Mouse (Mus musculus): ENCODE results near the gene Gja8.

Gja8 gene

DNA sequence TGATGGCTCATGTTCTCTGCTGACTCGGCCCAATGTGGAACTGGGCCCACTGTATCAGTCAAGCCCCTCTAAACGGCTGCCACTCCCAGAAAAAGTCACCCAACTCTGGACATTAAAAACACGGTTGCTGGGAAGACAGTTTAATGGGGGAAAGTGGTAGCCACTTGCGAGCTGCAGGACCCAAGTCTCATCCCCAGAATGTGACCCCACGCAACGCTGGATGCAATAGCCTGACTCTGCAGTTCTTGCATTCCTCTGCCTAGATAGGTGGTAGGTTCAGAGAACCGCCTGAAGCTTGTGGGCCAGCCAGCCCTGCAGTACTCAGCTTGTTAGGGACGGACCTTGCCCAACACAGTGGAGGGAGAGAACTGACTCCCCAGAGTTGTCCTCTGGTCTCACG lies 46.3 kb downstream of the Gja8 start:
- no peak for DNase-seq (ENCODE audit: low spot score)

- DNase-seq (ENCODE audit: low spot score), result no peak
Measured at GRCm38 (mm10) chr3:96874808-96875571, 50.8 kb downstream of the Gja8 start.

- DNase-seq (ENCODE audit: low spot score), result no peak
Measured at GRCm38 (mm10) chr3:96872501-96872900, 53.3 kb downstream of the Gja8 start.

GRCm38 (mm10) chr3:96871070-96871469 lies 54.8 kb downstream of the Gja8 start:
- DNase-seq (ENCODE audit: low spot score), result no peak

DNA sequence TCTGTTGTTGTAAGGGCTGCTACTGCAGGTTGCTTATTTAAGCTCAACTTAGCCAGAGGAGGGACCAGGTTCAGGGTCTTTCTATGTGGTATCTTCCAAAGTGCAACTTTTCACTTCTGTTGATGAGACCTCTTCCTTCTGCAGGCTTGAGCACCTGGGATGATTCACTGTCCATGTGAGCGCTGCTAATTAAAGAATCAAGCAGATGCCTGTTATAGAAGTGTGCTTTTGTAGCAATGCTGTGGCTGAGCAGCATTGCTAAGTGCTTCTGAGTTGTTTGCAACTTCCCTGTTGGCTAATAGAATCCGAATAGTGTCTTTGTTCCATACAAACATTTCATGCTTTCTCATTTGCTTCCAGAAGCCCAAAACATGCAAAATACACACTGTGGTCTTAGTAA lies 55.5 kb downstream of the Gja8 start:
- DNase-seq (ENCODE audit: low spot score), result no peak

DNA sequence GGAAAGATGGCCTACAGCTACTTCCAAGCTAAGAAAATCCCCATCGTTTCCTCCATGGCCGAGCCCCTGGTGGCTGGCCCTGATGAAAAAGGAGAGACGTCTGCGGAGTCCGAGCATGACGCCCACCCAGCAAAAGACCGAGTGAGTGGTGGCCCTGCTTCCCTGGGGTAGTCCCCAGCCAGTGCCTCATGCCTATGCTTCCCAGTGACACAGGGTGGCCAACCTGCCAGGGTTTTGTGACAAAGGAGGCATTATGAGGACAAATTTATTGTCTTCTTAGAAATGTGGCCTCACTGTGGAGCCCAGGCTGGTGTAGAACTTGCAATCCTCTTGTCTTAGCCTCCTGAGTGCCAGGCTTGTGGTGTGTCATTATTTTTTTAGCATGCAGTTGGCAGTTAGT lies 56.7 kb downstream of the Gja8 start:
- no peak for DNase-seq (ENCODE audit: low spot score)

GRCm38 (mm10) chr3:96868566-96868965 lies 57.3 kb downstream of the Gja8 start:
- no peak for DNase-seq (ENCODE audit: low spot score)

DNA sequence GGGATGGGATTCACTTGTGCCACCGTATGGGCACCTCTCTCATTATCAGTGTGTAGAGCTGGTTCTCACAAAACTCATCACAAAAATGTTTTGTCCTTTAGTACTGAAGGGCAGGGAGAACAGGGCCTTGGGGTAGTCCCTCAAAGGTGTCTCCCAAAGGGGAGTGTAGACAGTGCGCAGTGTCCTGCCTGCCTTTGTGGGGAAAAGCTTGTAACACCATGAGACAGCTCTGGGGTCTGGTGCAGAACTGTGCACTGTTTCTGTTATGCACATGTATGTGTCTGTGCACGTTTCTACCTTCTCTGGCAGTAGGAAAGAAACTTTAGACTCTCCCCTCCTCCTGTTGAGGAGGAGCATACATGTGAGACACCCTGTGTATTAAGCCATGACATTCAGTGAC lies 58.0 kb downstream of the Gja8 start:
- DNase-seq (ENCODE audit: low spot score), result no peak

All from layer of hippocampus, adult 9-10 months (tissue).